Mouse (Mus musculus) stomach, embryonic 15.5 days (tissue): Measurements from ENCODE around the gene Dclre1a. TPM values are rescaled to one million over a fixed set of nuclear protein-coding genes. Genes with fewer than 3 reads are reported as not detected.
"Not testable (repeated sequence)": the region's sequence is repeated elsewhere in the genome, so short reads cannot be mapped to it uniquely, and the experiment has no call there.

ENCODE experiments used
- ATAC-seq: fragments of 200-750 bp; cut with Nextera tagmentation; 2 replicates; pipeline ENCODE4 v1.8.0; 2017; ENCODE audit warnings: low read depth, moderate number of reproducible peaks, moderate TSS enrichment; ENCODE audit not compliant: insufficient read depth, low FRiP score
- H3K27ac ChIP-seq: fragments of 300-500 bp; sonication (generic); 2 replicates; pipeline ENCODE4 v1.5.1; 2015; ENCODE audit warnings: mild to moderate bottlenecking, inconsistent platforms
- H3K27me3 ChIP-seq: fragments of 300-500 bp; sonication (generic); replicated peaks from 2 replicates; pipeline ENCODE4 v1.6.1; 2015; ENCODE audit warnings: inconsistent platforms
- H3K36me3 ChIP-seq: fragments of 300-500 bp; sonication (generic); 2 replicates; pipeline ENCODE4 v1.6.1; 2015; ENCODE audit warnings: inconsistent platforms
- H3K4me1 ChIP-seq: fragments of 300-500 bp; sonication (generic); 2 replicates; pipeline ENCODE4 v1.6.1; 2015; ENCODE audit warnings: inconsistent platforms
- H3K4me2 ChIP-seq: fragments of 300-500 bp; sonication (generic); 2 replicates; pipeline ENCODE4 v1.6.1; 2015; ENCODE audit warnings: mild to moderate bottlenecking, inconsistent platforms
- H3K4me3 ChIP-seq: fragments of 300-500 bp; sonication (generic); replicated peaks from 2 replicates; pipeline ENCODE4 v1.5.1; 2015; ENCODE audit warnings: inconsistent platforms
- H3K9ac ChIP-seq: fragments of 300-500 bp; sonication (generic); 2 replicates; pipeline ENCODE4 v1.6.1; 2015; ENCODE audit warnings: inconsistent platforms
- H3K9me3 ChIP-seq: fragments of 300-500 bp; sonication (generic); 2 replicates; pipeline ENCODE4 v1.6.1; 2016; ENCODE audit warnings: inconsistent platforms
- WGBS: fragments of 180-500 bp; shearing (Covaris S2); methylation state at CpG from one replicate; pipeline ENCODE4 v1.1.7; 2015; 5-methylcytosine and 5-hydroxymethylcytosine counted together
- polyA plus RNA-seq: library from polyadenylated mRNA; unstranded; fragments of >200 nt; fragmentation: Nextera tagmentation; extraction: Ambion mirVana; gene quantifications from 2 replicates; pipeline ENCODE4 v1.2.1, GENCODE M21; 2015

Dclre1a gene
- polyA plus RNA-seq, 1 experiment from 2014 or later = 25.7 TPM

DNA sequence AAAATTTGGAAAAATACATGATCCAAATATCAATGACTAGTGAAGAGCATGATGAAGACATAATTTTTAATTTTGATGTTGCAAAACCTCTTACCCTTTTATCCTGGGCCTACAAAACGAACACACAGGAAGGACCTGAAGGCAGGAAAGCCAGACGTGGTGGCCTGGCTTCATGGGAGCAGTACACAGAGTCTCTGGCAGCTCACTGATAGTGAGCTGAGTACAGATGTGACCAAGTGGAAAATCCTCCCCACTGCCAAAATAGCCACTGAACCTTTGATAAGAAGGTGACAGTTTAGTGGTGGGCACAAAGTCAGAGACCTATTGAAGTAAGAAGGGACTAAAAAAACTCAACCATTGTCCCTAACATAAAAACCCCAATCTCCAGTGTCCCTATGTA, 34.5 kb downstream of the Dclre1a start:
- not testable (repeated sequence) for H3K27ac ChIP-seq, H3K4me3 ChIP-seq, H3K27me3 ChIP-seq, H3K4me2 ChIP-seq, ATAC-seq, H3K4me1 ChIP-seq, H3K9ac ChIP-seq, H3K36me3 ChIP-seq, H3K9me3 ChIP-seq
- WGBS = no CpG with 5 or more reads among the region's 2 CpGs

DNA sequence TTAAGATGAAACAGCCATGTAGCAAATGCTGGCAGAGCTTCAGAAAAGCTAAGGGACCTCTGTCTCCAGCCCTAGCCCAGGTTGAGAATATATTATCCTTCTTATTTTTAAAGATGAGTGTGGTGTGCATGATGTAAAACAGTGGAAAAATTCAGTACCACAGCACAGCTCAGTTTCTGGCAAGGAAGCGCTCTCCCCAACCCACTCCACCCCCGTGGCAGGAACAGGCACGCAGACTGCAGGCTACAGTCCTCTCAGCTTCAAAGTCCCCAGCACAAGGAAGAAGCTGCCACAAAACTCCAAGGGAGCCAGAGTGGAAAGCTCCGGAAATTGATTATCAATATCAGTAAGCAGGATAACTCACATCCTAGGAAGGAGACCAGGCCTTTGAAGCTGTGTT, 36.8 kb downstream of the Dclre1a start:
- H3K9me3 ChIP-seq, H3K27ac ChIP-seq, H3K4me1 ChIP-seq, H3K9ac ChIP-seq, H3K4me3 ChIP-seq, H3K27me3 ChIP-seq, ATAC-seq, H3K36me3 ChIP-seq, H3K4me2 ChIP-seq: not testable (repeated sequence)
- WGBS = no CpG with 5 or more reads among the region's 4 CpGs

DNA sequence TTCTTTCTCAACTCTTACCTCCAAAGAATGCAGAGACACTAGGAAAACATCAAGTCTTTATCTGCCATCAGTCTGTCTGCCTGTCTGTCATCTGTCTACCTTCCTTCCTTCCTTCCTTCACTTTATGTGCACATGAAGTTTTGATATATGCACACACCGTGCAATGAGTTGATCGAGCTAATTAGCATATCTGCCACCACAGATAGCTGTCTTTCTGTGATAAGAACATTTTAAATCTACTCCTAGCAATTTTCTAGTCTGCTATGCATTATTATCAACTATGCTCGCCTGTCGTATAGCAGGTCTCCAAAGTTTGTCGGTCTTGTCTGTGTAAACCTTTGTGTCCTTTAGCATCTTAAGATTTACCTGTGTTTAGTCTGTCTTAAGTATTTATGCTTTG, 44.5 kb downstream of the Dclre1a start:
- ATAC-seq, H3K36me3 ChIP-seq, H3K4me2 ChIP-seq, H3K27ac ChIP-seq, H3K9ac ChIP-seq, H3K27me3 ChIP-seq, H3K9me3 ChIP-seq, H3K4me1 ChIP-seq, H3K4me3 ChIP-seq: not testable (repeated sequence)
- WGBS = no CpG with 5 or more reads among the region's 5 CpGs

DNA sequence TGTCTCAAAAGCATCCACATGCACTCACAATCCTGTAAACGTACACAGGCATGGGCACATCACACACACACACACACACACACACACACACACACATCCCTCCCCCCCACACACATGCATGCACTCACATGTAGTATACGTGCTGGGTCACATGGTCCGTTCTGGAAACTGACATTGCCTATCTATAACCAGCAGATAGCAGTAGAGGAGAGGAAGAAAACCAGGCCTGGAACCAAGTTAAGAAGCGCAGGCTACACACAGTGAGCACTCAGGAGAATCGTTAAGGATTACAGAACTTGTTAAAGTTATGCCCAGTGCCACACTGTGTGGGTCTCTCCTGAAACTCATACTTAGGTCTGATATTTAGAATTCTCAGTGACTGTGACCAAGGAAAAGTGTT, 45.0 kb downstream of the Dclre1a start:
- not testable (repeated sequence) for H3K36me3 ChIP-seq, H3K27ac ChIP-seq, H3K4me3 ChIP-seq, H3K27me3 ChIP-seq, H3K9ac ChIP-seq, H3K9me3 ChIP-seq, H3K4me2 ChIP-seq, H3K4me1 ChIP-seq, ATAC-seq
- no CpG with 5 or more reads among the region's 5 CpGs for WGBS

DNA sequence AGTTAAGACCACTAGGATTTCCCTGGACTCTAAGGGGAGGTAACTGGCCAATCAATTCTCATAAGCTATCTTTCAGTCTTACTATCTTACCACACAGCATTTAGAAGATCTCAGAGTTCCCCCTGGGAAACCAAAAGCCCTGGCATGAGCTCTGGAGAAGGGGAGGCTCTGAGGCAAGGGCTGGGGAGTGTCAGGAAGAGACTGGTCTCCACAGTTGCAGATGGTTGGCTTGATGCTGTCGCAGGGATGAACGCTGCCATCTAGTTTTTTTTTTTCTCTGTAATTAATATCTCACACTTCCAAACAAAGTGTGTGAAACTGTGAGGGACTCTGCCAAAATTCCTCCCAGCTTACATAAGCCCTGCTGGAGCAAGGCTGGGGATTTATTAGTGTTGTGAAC, 53.9 kb downstream of the Dclre1a start:
- not testable (repeated sequence) for H3K9me3 ChIP-seq, ATAC-seq, H3K4me1 ChIP-seq, H3K4me3 ChIP-seq, H3K9ac ChIP-seq, H3K27ac ChIP-seq, H3K27me3 ChIP-seq, H3K4me2 ChIP-seq, H3K36me3 ChIP-seq
- WGBS = no CpG with 5 or more reads among the region's 2 CpGs

DNA sequence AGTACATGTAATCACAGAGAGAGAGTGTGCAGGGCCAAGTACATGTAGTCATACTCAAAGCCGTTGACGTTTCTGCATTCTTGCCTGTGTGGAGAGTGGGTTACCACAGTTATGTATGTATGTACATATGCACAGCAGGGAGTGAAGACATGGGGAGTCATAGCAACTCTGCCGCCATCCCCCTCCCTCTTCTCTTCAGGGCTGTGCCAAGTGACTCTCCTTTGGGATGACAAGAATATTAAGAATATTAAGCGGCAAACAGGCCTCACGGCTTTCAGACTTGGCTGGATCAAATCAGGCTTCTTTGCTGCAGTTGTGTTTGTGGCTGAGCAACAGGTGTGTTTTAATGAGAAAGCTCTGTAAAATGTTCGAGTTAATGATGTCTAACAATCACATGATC, 58.4 kb downstream of the Dclre1a start:
- Histone ChIP-seq H3K4me2 (no peak overlapping the region), H3K27ac (no peak overlapping the region), H3K4me1 (0 out of 2 replicates have a peak, but pooled peaks cover 13% of the 10 kb centered on the region), H3K9ac (no peak overlapping the region), H3K36me3 (no peaks in the 10 kb centered on the region), H3K4me3 (no peak overlapping the region), H3K27me3 (no peaks in the 10 kb centered on the region), H3K9me3 (no peaks in the 10 kb centered on the region)
- no peak for ATAC-seq
- 74% methylated on average over 6 of the region's 6 CpGs for WGBS

DNA sequence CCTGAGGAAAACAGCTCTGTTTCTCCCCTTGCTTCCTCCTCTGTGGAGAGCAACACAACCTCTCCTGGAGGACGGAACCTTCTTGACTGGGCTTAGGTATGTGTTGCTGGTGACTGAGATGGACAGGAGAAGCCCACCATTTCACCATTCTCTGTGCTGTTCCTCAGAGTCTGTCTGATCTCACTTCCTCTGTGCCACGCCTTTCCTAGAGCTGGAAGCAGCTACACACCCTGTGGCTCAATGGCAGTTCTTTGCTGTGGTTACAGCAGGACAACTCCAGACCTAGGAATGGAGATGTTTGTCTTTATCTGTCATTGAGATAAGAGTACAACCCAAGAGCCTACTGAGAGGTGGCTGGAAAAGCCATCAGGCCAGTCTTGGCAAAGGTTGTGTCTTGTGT, 60.7 kb downstream of the Dclre1a start:
- Histone ChIP-seq H3K9me3 (no peaks in the 10 kb centered on the region), H3K9ac (no peak overlapping the region), H3K36me3 (no peaks in the 10 kb centered on the region), H3K4me2 (no peak overlapping the region), H3K4me3 (no peak overlapping the region), H3K27ac (no peak overlapping the region), H3K27me3 (no peaks in the 10 kb centered on the region), H3K4me1 (0 out of 2 replicates have a peak, but pooled peaks cover 13% of the 10 kb centered on the region)
- WGBS = 94% methylated on average over 2 of the region's 2 CpGs
- ATAC-seq = no peak

DNA sequence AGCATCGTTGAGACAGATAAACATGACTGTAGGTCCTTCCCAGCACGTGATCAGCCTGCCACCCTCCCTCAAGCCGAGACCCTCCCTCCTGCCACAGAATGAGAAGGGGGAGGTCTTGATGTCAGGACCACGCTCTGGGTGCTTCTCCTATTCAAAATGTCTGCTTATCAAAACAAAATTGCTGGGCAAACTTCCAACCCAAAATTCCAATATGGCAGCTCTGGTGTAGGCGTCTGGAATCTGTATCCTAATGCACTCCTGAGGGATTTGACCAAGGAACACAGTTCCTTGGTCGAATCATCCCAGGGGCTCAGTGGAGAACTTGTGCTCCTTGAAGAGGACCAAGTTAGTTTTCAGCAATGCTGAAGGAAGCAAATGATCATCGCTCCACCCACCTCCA, 61.1 kb downstream of the Dclre1a start:
- Histone ChIP-seq H3K9me3 (no peaks in the 10 kb centered on the region), H3K4me2 (no peak overlapping the region), H3K4me1 (0 out of 2 replicates have a peak, but pooled peaks cover 13% of the 10 kb centered on the region), H3K36me3 (no peaks in the 10 kb centered on the region), H3K27ac (0 out of 2 replicates have a peak overlapping the region, but pooled peaks have one; percentile 21), H3K4me3 (no peak overlapping the region), H3K9ac (no peak overlapping the region), H3K27me3 (no peaks in the 10 kb centered on the region)
- ATAC-seq = no peak
- 71% methylated on average over 7 of the region's 7 CpGs for WGBS

DNA sequence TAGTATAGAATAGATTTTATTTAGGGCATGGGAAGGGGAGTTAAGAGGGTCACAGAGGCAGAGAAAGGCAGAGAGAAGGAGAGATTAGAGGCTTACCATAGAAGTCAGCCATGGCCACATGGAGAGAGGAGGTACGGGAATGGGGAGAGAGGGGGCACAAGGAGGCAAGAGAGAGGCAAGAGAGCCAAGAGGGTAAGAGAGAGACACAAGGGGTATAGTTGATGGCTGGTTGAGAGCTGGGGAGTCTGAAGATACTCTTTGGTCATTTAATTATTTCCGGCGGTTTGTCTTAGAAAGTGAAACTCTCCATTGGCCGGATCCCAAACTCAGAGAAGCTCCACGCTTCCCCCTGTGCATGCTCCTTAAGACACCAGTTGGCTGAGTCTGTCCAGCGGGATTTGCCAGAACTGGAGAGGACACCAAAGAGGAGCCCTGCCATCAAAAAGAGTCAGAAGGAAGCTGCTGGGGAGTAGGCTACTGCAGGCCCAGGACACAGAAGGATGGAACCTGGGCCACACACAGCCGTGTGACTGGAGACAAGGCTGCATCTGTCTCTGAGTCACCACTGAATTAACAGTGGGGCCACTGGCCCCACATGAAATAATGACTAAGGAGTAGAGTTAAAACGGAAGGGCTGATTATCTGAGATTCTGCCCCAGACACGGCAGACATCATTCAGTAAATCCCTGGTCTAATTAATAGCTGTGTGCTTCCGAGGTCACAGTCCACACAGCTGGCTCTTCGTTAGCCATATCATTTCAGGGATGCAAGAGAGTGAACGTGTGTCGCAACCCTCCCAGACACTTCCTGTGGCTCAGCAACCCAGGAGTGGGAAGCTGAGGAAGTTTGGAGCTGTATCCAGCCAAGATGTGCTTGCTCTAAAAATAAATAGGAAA, 62.4 kb downstream of the Dclre1a start:
- 45% methylated on average over 13 of the region's 13 CpGs for WGBS
- ATAC-seq = peak; percentile 27; the same call in 1 of the 2 replicates
- no peaks in the 10 kb centered on the region for H3K36me3 ChIP-seq
- H3K27me3 ChIP-seq = no peaks in the 10 kb centered on the region
- H3K4me1 ChIP-seq = 0 out of 2 replicates have a peak, but pooled peaks cover 13% of the 10 kb centered on the region
- no peaks in the 10 kb centered on the region for H3K9me3 ChIP-seq
- H3K27ac ChIP-seq = peak overlapping the region; percentile 13; the same call in 1 of the 2 replicates
- no peak overlapping the region for H3K4me2 ChIP-seq
- H3K9ac ChIP-seq = no peak overlapping the region
- H3K4me3 ChIP-seq = no peak overlapping the region

DNA sequence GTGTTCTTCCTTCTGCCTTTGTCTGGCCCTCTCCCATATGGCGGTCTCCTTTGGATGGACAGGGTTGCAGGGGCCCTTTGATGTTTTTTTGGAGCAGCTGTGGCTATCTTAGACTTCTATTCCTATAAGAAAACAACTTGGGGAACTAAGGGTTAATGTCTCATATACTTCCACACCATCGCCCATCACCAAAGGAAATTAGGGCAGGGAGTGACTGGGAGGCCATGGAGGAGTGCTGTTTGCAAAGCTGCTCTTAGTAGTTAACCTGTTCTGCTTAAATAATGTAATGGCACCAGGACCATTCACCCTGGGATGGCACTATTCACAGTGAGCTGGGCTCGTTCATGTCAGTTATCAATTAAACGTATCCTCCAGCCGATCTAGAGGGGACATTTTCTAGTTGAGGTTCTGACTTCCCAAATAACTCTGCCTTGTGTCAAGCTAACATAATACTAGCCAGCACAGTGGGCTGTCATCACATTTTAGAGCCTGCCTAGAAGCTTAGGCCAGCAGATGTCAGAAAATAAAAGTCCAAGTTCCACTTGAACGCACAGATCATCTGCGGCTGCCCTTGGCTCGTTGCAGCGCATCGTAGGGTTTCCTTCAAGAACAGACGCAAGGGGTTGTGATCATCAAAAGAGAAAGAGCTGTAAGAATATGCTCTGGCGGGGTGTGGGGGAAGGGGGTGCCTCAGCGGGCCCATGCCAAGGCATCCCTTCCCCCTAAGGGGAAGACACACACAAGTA, 63.2 kb downstream of the Dclre1a start:
- ATAC-seq = no peak
- H3K36me3 ChIP-seq = no peaks in the 10 kb centered on the region
- H3K4me3 ChIP-seq = no peak overlapping the region
- H3K4me1 ChIP-seq = 0 out of 2 replicates have a peak, but pooled peaks cover 13% of the 10 kb centered on the region
- 83% methylated on average over 13 of the region's 13 CpGs for WGBS
- peak overlapping the region; percentile 13; the same call in 1 of the 2 replicates for H3K27ac ChIP-seq
- H3K4me2 ChIP-seq = no peak overlapping the region
- H3K9me3 ChIP-seq = no peaks in the 10 kb centered on the region
- H3K9ac ChIP-seq = no peak overlapping the region
- H3K27me3 ChIP-seq = no peaks in the 10 kb centered on the region
